Mouse (Mus musculus): ENCODE data around the gene Actc1. TPM values are rescaled to one million over a fixed set of nuclear protein-coding genes. Genes with fewer than 3 reads are reported as not detected.

The Actc1 gene
- total RNA-seq, 1 experiment from 2014 or later = 0.44 TPM

DNA sequence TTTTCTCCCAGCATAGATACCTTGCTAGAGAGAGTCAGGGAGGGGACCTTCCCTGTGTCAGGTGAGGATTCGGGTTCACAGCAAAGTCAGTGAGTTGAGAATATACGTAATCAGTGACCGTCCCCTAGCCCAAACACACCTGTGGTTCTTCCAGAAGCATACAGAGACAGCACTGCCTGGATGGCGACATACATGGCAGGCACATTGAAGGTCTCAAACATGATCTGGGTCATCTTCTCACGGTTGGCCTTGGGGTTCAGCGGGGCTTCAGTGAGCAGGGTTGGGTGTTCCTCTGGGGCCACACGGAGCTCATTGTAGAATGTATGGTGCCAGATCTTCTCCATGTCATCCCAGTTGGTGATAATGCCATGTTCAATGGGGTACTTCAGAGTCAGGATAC lies 3.2 kb downstream of the Actc1 start:
- DNase-seq = no peak

DNA sequence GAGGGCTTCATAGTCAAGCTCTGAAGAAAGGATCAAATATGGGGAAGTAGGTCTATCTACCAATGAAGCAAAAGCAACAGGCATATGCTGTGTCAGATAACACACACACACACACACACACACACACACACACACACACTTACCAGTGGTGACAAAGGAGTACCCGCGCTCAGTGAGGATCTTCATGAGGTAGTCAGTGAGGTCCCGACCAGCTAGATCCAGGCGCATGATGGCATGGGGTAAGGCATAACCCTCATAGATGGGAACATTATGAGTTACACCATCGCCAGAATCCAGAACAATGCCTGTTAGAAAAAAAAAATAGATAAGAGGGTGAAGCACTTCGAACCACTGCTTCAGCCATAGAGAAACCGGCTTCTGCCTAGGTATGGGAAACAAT lies 4.0 kb downstream of the Actc1 start:
- DNase-seq = no peak

DNA sequence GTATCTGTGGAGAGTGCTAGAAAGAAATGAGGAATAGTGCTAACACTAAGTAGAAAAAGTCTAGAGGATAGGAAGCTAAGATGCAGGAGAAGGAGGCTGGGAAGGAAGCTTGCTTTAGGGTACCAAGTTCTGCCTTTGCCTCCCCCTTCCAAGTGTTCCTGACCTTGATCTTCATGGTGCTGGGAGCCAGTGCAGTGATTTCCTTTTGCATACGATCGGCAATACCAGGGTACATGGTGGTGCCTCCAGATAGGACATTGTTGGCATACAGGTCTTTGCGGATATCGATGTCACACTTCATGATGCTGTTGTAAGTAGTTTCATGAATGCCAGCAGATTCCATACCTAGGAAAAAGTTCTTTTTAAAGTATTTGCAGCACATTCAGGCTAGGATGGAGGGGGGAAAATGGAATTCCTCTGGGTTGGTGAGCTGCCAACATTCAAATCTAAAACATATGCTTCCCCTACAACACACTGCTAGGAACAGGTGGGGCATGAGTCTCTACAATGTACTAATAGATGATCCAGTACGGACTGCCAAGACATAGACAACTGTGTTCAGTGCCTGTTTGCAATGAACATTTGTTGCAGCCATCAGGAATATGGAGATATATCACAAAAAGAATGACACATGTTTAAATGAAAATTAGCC lies 5.3 kb downstream of the Actc1 start:
- DNase-seq = no peak

DNA sequence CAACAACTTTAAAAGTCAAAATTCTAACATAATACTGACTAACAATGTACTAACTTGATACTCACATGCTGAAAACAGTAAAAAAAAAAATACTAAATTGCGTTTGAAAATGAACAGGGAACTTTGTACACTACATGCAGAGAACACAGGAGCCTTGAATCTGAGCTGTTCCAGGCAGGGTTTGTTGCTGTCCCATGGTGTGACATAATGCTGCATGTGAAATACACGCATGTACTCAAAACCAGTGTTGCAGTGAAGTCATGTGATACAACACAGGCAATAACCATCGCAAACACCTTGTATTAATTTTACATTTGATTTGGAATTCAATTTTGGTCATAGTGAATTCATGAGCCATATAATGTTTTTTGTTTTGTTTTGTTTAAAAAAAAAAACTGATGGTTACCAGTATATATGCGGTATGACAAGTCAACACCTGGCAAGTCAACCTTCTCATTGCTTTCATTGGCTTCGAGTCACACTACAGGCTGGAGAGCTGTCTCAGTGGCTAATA lies 7.1 kb downstream of the Actc1 start:
- DNase-seq = no peak

DNA sequence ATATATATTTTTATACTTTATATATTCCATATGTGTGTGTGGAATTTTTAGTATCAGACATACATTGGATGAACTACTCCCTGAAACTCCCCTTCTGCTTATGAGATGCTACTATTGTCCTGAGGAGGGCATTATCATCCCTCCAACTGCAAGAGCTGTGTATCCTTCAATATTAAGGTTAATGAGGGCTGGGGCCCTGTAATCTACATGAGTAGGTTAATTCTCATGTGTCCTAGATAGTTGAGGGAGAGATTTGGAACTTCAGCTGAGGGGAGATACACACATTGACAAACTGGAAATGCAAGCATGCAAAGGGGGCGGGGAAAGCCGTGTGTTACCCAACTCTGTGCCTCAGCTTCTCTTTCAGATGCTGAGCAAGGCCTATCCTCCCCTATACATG lies 15.4 kb downstream of the Actc1 start:
- DNase-seq = no peak

DNA sequence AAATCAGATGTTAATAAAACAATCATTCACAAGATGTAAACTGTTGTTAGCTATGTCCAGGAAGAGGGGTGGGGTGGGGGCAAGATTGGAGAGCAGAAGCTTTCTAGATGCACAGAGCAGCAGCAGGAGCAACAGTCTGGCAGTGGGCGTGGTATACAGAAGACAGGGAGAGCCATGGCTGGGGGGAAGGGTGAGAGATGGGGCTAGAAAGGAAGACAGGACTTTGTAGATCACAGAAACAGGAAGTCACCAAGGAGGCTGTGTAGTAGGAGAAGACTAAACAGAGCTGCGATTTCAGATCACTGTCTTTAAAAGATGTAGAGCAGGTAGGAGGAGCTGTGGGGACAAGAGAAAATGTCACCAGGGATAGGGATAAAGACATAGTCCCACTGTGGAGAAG lies 21.1 kb downstream of the Actc1 start:
- no peak for DNase-seq

DNA sequence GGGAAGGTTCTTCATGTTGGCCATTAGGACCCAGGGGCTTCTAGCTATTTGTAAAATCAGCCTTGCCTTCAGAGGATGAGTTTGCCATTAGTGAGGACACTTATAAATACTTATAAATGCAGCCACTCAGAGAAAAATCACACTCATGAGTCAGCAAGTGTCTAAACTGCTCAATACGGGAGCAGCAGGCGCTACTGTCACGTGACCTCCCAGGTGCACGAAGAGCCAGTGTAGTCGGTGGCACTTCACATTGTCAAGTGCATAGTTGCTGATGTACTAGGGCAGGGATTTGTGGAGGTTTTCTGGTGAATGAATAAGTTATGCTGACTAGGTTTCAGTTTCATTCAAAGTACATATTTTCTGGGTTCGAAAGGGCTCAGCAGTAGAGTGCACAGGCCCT lies 30.0 kb downstream of the Actc1 start:
- no peak for DNase-seq

DNA sequence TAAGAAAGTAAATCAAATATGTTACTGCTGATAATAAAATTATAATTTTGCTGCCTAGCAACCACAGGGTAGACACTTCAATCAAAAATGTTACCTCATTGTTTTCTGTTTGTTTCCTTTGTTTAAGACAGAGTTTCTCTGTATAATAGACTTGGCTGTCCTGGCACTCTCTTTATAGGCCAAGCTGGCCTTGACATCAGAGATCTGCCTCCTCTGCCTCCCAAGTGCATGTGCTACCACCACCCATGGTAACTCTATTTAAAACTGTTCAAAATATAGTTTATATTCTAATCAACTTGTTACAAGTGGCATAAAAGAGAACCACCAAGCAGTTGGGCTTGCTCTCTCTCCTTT lies 33.2 kb downstream of the Actc1 start:
- DNase-seq = no peak

DNA sequence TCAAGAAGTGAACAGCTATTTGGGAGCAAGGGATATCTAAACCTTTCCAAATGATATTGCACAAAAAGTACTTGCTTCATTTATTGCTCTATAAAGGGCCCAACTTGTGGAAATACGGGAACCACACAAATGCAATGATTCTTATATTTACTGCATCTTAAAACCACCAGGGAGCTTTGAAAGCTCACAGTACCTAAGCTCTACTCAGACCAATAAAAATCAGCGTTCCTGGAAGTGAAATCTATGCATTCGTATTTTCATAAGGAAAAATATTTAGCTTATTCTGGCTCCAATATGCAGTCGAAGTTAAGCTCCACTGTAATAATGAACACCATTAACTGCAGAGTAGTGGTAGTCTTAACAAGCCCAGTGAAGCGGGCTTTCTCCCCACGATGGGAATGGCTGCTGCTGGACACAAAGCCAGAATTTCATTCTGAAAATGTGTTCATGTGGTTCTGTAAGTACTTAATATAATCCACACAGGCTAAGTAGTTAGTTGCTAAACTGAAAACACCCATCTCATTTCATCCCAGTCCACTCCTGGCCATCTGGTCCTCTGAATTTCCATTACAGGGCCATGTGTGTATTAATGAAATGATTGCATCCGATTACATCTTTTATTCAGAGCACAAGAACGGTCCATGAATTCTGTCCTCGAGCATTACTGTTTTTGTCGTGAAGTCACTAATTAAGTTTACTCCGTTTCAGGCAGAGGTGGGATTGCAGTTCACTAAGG lies 33.7 kb downstream of the Actc1 start:
- DNase-seq = no peak

DNA sequence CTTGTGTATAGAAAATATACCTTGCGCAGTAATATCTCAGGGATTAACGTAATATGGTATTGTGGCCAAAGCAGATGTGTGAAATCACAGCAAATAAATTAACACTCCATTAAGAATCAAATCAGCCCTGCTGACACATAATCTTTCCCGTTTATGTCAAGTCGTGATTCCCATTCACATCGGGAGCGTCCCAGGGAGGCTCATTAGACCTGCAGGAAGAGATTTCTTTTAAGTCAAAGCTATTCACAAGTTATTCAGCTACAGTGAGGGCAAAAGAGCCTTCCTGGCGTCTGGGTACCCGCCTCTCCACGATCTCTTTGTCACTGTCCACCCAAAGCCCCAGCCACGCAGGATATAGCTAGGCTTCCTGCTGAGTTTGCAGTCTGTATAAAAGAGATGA lies 35.2 kb downstream of the Actc1 start:
- no peak for DNase-seq

DNA sequence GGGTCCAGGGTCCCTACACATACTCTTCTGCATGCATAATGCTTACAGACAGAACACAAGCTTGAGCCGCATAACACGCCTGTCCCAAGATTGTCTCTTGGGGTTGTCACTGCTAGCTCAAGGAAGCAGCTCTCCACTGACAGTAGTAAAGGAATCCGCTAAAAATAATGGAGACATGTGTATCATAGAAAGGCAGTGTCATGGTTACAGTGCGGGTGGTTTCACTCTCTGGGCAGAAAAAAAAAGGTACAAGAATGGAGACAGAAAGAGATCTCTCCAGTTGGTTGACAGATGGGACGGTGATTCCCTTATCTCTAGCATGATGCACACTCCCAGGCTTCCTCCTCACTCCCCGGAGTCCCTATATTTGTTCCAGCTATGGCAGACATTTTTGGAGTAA lies 38.5 kb downstream of the Actc1 start:
- no peak for DNase-seq

DNA sequence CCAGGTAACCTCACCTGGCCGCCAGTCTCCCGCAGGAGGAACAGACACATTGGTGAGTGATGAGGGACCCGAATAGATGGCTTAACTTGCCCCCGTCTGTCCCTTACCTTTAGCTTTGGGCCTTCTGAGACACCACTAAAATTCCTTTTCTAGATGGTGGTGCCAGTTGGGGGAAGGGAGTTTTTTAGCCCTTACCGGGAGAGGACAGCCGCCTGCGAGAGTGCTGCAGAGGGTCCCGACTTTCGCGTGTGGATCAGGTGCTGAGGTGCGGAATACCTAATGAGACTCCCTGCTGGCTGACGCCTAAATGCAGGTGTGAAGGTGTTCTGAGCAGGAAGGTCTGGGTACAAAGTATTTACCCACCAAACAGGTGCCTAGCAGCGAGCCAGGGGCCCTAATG lies 39.5 kb downstream of the Actc1 start:
- no peak for DNase-seq

DNA sequence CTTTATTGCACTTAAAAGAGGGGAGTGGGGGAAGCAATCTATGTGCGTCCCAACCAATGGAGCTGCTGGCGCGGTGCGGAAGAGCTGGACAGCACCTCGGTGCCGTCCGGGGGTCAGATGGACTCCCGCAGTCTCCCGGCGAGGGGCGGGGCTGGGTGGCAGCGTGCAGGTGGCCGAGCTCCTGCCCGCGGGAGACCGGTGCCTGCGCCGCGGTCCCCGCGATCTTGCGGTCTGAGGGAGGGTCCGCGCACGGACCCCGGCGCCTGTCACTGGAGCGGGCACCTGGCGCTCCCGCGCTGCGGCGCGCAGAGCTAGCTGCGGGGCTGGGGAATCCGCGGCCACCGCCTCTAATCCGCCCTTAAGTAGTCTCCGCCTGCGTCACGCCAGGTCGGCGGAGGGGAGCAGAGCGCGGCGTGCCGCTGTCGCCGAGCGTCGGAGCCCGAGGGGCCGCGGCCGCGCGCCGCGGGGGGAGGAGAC lies 40.0 kb downstream of the Actc1 start, which contains the start of gene Gjd2:
TSS of gene Gjd2 (minus strand) at position 325 of the 477 bp plus-strand sequence.
- peak; percentile 40 for DNase-seq

DNA sequence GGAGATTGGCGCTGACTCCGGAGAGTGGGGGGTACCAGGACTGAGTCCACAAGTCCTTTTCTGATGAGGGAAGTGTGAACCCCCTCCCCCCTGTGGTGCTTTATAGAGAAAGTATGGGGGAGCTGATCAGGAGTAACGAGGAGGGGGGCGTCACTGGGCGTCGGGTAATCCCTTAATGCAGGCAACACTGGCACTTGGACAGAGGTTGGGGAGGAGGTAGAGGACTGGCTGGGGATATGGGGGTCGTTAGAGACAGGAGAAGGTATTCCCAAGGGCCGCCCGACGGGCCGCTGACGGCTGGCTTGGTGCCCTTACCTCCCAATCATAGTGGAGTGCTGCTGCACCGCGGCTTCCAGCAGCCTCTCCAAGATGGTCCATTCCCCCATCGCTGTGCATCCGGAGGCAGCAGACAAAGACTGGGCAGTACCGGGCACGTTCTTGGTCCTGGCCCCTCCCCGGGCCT lies 40.6 kb downstream of the Actc1 start:
- no peak for DNase-seq

DNA sequence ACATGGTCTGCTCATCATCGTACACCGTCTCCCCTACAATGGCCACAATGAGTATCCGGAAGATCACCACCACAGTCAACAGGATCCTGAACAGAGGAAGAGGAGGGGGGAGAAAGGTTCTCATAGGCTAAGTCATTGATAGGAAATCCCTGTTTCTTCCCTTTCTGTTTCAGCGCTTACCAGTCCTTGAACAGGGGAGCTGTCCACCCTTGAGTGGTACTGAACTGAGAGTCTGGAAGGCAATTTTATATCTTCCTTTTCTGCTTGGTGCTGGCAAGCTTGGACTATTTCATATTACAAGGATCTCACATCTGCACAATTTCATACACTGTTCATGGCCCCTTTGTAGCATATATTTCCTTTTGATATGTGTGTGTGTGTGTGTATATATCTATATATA lies 41.5 kb downstream of the Actc1 start:
- peak; percentile 70 for DNase-seq

DNA sequence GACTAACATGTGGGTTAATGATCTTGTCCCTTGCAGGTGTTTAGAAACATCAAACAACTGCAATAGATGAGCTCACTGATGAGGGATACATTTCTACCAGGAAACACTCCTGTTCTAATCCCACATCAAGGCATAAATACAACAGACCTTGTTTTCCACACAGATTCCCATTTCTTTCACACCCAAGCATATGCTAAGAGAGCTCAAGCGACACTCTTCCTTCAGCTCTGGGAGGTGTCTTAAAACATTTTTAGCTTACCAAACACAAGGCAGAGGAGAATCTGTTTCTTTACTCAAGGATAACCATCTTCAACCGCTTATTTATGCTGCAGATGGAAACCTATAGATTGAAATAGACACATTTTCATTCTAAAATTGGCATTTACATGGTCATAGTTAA lies 45.0 kb downstream of the Actc1 start:
- DNase-seq = no peak

DNA sequence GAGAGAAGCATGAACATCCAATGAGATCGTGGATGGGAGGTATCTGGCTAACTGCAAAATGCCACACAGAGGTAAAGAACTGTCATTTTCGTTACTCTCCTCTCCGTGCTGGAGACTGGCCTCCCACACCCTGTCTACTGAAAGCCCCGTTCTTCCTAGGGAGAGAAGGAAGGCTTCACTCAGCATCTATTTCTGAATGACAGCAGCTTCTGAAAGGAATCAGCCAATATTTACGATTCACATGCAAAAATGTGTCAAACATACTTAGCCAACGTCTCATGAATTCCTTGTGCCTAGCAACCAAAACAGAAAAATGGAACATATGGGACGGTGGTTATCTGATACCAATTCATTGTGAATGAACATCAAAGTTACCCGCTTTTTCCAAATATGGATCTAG lies 55.9 kb downstream of the Actc1 start:
- DNase-seq = no peak

Other genes starting within 250 kb of the Actc1 start
- gene Scg5, start 224.4 kb downstream of the Actc1 start, total RNA-seq (2021) = 39.0 and 44.4 TPM in 2 replicates
- 12.3 and 12.9 TPM in 2 replicates for gene Arhgap11a, start 204.9 kb downstream of the Actc1 start, total RNA-seq (2021)
- gene Gjd2, start 39.9 kb downstream of the Actc1 start, total RNA-seq (2021) = 6.9 and 8.5 TPM in 2 replicates
- 33.6 and 38.8 TPM in 2 replicates for gene Aqr, start 133.5 kb upstream of the Actc1 start, total RNA-seq (2021)
- gene Zfp770, start 147.9 kb upstream of the Actc1 start, total RNA-seq (2021) = 11.3 and 12.4 TPM in 2 replicates

Measured in adrenal gland, postnatal 14 days (tissue).